Mouse (Mus musculus) G1E (cell line): ENCODE measurements around the gene Cacna1c. TPM values are rescaled to one million over a fixed set of nuclear protein-coding genes. Genes with fewer than 3 reads are reported as not detected.

Experiments used
- ATAC-seq: 2 replicates; pipeline ENCODE4 v1.8.0; 2016; ENCODE audit warnings: mild to moderate bottlenecking; ENCODE audit not compliant: insufficient number of reproducible peaks, poor library complexity, low FRiP score, severe bottlenecking; ENCODE audit errors: extremely low read depth
- DNase-seq: peaks from one replicate; pipeline ENCODE4 v3.0.0; 2012; ENCODE audit warnings: low spot score
- H3K27me3 ChIP-seq: 2 replicates; pipeline ENCODE4 v1.6.1; 2012; ENCODE audit warnings: mild to moderate bottlenecking, low read length, inconsistent platforms; ENCODE audit not compliant: insufficient read depth
- H3K36me3 ChIP-seq: replicated peaks from 2 replicates; pipeline ENCODE3; 2012; ENCODE audit warnings: mild to moderate bottlenecking, inconsistent platforms
- H3K4me1 ChIP-seq: 2 replicates; pipeline ENCODE4 v1.6.1; 2012; ENCODE audit warnings: low read depth, low read length, inconsistent platforms, mixed read lengths; ENCODE audit not compliant: insufficient read depth
- H3K4me3 ChIP-seq: 2 replicates; pipeline ENCODE4 v1.5.1; 2012; ENCODE audit warnings: low read depth, mild to moderate bottlenecking, inconsistent platforms, low read length, moderate library complexity, mixed read lengths
- H3K9me3 ChIP-seq: replicated peaks from 2 replicates; pipeline ENCODE4 v1.6.1; 2012; ENCODE audit warnings: inconsistent platforms
- CTCF ChIP-seq: IDR thresholded peaks from 2 replicates; pipeline ENCODE4 v1.5.1; 2012; ENCODE audit warnings: low read depth, low read length, inconsistent platforms, mixed read lengths
- GATA1 ChIP-seq: IDR thresholded peaks from 2 replicates; pipeline ENCODE4 v1.6.1; 2012; ENCODE audit warnings: borderline replicate concordance, low read length, inconsistent platforms, mixed read lengths
- GATA2 ChIP-seq: IDR thresholded peaks from 2 replicates; pipeline ENCODE4 v1.6.1; 2012; ENCODE audit warnings: low read depth, low read length, inconsistent platforms, borderline replicate concordance
- POLR2AphosphoS5 ChIP-seq: IDR thresholded peaks from 2 replicates; pipeline ENCODE4 v1.6.1; 2012; ENCODE audit warnings: low read depth, low read length, inconsistent platforms; ENCODE audit not compliant: insufficient replicate concordance
- TAL1 ChIP-seq: conservative IDR thresholded peaks from 2 replicates; pipeline ENCODE4 v1.6.1; 2012; ENCODE audit warnings: low read depth, low read length, inconsistent platforms, mixed read lengths
- polyA plus RNA-seq: library from polyadenylated mRNA; stranded (reverse); fragments of >175 nt; gene quantifications from 2 replicates; pipeline ENCODE4 v1.2.3, GENCODE M21; 2012
- total RNA-seq, 2 experiments: library from RNA; stranded (forward) in 1 of 2; stranded (reverse) in 1 of 2; fragments of 200-1000 nt in 1 of 2; fragments of >200 nt in 1 of 2; fragmentation: Nextera tagmentation in 1 of 2; gene quantifications; 2 replicates each; pipeline ENCODE4 v1.2.3; 2014 to 2017

Gene Cacna1c
- total and polyA plus RNA-seq, 3 experiments, result 0.11 TPM; not detected in 2

DNA sequence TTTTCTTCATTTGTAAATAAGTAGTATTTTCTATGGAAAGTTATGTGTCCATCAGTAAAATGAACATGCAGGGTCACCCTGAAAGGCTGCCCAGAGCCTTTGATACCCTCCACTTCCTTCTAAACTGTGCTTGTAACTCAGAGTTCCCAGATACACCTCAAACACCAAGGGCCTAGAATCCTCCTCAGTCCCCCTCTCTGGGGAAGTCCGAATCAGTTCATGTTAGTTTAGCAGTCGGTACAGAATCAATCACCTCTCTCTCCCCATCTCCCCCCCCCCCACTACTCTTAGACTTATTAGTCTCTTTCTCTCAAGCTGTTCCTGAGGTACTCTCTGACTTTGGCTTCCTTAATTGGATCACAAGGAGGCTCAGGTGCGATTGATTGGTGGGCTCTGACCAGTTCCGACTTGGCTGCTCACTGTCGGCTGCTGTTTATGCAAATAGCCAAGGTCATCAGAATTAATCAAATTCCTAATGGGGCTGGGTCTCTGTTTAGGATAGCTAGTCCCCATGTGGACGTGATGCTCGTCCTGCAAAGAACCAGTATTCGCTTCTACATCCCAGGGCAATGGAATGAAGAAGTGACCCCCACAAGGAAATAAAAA is 3.2 kb upstream of the Cacna1c start:
- ATAC-seq (no peak), DNase-seq (no peak)
- no peak for TF ChIP-seq GATA2
- no peak for TF ChIP-seq TAL1
- no peak for TF ChIP-seq POLR2AphosphoS5
- no peak for TF ChIP-seq GATA1
- no peak for TF ChIP-seq CTCF
- no peak overlapping the region for H3K4me3 ChIP-seq
- H3K36me3 ChIP-seq, result peaks cover 32% of the 10 kb centered on the region
- no peaks in the 10 kb centered on the region for H3K9me3 ChIP-seq
- H3K4me1 ChIP-seq, result no peaks in the 10 kb centered on the region
- no peaks in the 10 kb centered on the region for H3K27me3 ChIP-seq

- H3K4me1 ChIP-seq, result no peaks in the 10 kb centered on the region
- DNase-seq (no peak), ATAC-seq (no peak)
- peaks cover 33% of the 10 kb centered on the region for H3K36me3 ChIP-seq
- no peak for TF ChIP-seq POLR2AphosphoS5
- TF ChIP-seq GATA1, result no peak
- no peak for TF ChIP-seq CTCF
- TF ChIP-seq GATA2, result no peak
- TF ChIP-seq TAL1, result no peak
- no peak overlapping the region for H3K4me3 ChIP-seq
- H3K9me3 ChIP-seq, result no peaks in the 10 kb centered on the region
- no peaks in the 10 kb centered on the region for H3K27me3 ChIP-seq
These were observed 2.5 kb upstream of the Cacna1c start for GRCm38 (mm10) chr6:119198534-119199273.

GRCm38 (mm10) chr6:119194601-119195000 is 1.6 kb downstream of the Cacna1c start:
- peaks cover 49% of the 10 kb centered on the region for H3K36me3 ChIP-seq
- no peaks in the 10 kb centered on the region for H3K27me3 ChIP-seq
- TF ChIP-seq POLR2AphosphoS5, result no peak
- TF ChIP-seq CTCF, result no peak
- TF ChIP-seq TAL1, result no peak
- no peak for TF ChIP-seq GATA1
- no peak for TF ChIP-seq GATA2
- no peak overlapping the region for H3K4me3 ChIP-seq
- ATAC-seq (no peak), DNase-seq (no peak)
- no peaks in the 10 kb centered on the region for H3K9me3 ChIP-seq
- no peaks in the 10 kb centered on the region for H3K4me1 ChIP-seq

GRCm38 (mm10) chr6:119194161-119194560 is 2.1 kb downstream of the Cacna1c start:
- TF ChIP-seq GATA2 (no peak), POLR2AphosphoS5 (no peak), TAL1 (no peak), CTCF (no peak), GATA1 (no peak)

GRCm38 (mm10) chr6:119193571-119194154 is 2.6 kb downstream of the Cacna1c start:
- Histone ChIP-seq H3K4me3 (no peak overlapping the region), H3K36me3 (peaks cover 54% of the 10 kb centered on the region), H3K9me3 (no peaks in the 10 kb centered on the region), H3K4me1 (no peaks in the 10 kb centered on the region), H3K27me3 (no peaks in the 10 kb centered on the region)
- no peak for DNase-seq
- TF ChIP-seq GATA1 (no peak), GATA2 (no peak), CTCF (no peak), TAL1 (no peak), POLR2AphosphoS5 (no peak)
- ATAC-seq, result no peak

More at GRCm38 (mm10) chr6:119194161-119194560, 2.1 kb downstream of the Cacna1c start:
- Histone ChIP-seq H3K36me3 (peaks cover 53% of the 10 kb centered on the region), H3K27me3 (no peaks in the 10 kb centered on the region), H3K4me3 (no peak overlapping the region), H3K4me1 (no peaks in the 10 kb centered on the region), H3K9me3 (no peaks in the 10 kb centered on the region)
- ATAC-seq (no peak), DNase-seq (no peak)

DNA sequence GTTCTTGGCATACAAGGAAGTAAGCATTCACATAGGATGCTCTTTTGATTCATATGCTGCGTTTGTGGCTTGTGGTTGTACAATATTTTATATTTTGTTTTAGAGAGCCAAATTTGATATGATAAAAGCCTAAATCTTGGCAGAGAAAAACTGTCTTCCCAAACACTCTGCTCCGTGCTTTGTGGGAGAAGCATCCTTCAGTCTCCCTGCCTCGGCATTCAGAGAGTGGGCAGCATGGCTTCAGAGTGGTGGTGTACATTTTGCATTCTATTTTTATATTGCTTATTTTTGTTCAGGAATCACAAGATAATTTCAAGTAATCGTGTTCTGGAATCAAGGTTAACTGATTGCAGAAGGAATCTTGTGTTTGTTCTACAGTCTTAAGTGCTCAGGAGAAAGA is 4.7 kb downstream of the Cacna1c start:
- no peak for ATAC-seq
- H3K36me3 ChIP-seq, result peaks cover 68% of the 10 kb centered on the region
- no peaks in the 10 kb centered on the region for H3K27me3 ChIP-seq
- no peaks in the 10 kb centered on the region for H3K9me3 ChIP-seq
- no peaks in the 10 kb centered on the region for H3K4me1 ChIP-seq
- H3K4me3 ChIP-seq, result no peak overlapping the region
- TF ChIP-seq CTCF (no peak), GATA1 (no peak), GATA2 (no peak), POLR2AphosphoS5 (no peak), TAL1 (no peak)
- DNase-seq, result no peak
